Mouse (Mus musculus) megakaryocyte, embryonic 14.5 days (primary cell): Measurements from ENCODE around the gene Kirrel2. TPM values are rescaled to one million over a fixed set of nuclear protein-coding genes. Genes with fewer than 3 reads are reported as not detected.

ENCODE experiments used
- H3K27me3 ChIP-seq: replicated peaks from 2 replicates; pipeline ENCODE3; 2012; ENCODE audit warnings: inconsistent platforms
- H3K36me3 ChIP-seq: replicated peaks from 2 replicates; pipeline ENCODE3; 2012; ENCODE audit warnings: low read length, inconsistent platforms, mixed read lengths
- H3K4me1 ChIP-seq: 2 replicates; pipeline ENCODE4 v1.6.1; 2012; ENCODE audit warnings: inconsistent platforms
- H3K4me3 ChIP-seq: replicated peaks from 2 replicates; pipeline ENCODE3; 2012; ENCODE audit warnings: moderate library complexity, mild to moderate bottlenecking, inconsistent platforms
- H3K9me3 ChIP-seq: 2 replicates; pipeline ENCODE4 v1.6.1; 2012; ENCODE audit warnings: inconsistent platforms
- FLI1 ChIP-seq: IDR thresholded peaks from 2 replicates; pipeline ENCODE4 v1.6.1; 2012; ENCODE audit warnings: low read length, inconsistent platforms, mixed read lengths
- GATA1 ChIP-seq: IDR thresholded peaks from 3 replicates; pipeline ENCODE4 v1.6.1; 2012; ENCODE audit warnings: mixed read lengths, low read length, inconsistent platforms, borderline replicate concordance
- polyA plus RNA-seq: library from polyadenylated mRNA; stranded (reverse); fragments of >175 nt; gene quantifications from 2 replicates; pipeline ENCODE4 v1.2.3, GENCODE M21; 2012; ENCODE audit warnings: low replicate concordance; ENCODE audit not compliant: insufficient read depth

Gene Kirrel2
- polyA plus RNA-seq, 1 experiment, result not detected

- peak overlapping the region; percentile 94 for H3K4me3 ChIP-seq
- H3K27me3 ChIP-seq, result no peaks in the 10 kb centered on the region
- peaks cover 79% of the 10 kb centered on the region for H3K4me1 ChIP-seq
- TF ChIP-seq GATA1, result no peak
- TF ChIP-seq FLI1, result no peak
- no peaks in the 10 kb centered on the region for H3K36me3 ChIP-seq
- 0 out of 2 replicates have a peak, but pooled peaks cover 2% of the 10 kb centered on the region for H3K9me3 ChIP-seq
Measured at GRCm38 (mm10) chr7:30417856-30418255, 39.6 kb downstream of the Kirrel2 start.

GRCm38 (mm10) chr7:30413596-30413995 is 43.9 kb downstream of the Kirrel2 start, which contains the start of gene Tyrobp:
Gene Tyrobp (plus strand): TSS chr7:30413760.
- TF ChIP-seq GATA1 (no peak), FLI1 (no peak)
- H3K27me3 ChIP-seq, result no peaks in the 10 kb centered on the region
- 0 out of 2 replicates have a peak, but pooled peaks cover 2% of the 10 kb centered on the region for H3K9me3 ChIP-seq
- H3K4me3 ChIP-seq, result peak within 1 kb of the TSS; percentile 82
- H3K36me3 ChIP-seq, result no peaks in the 10 kb centered on the region
- H3K4me1 ChIP-seq, result peaks cover 78% of the 10 kb centered on the region

- TF ChIP-seq GATA1 (no peak), FLI1 (no peak)
- H3K4me1 ChIP-seq, result peaks cover 73% of the 10 kb centered on the region
- H3K4me3 ChIP-seq, result peak overlapping the region; percentile 72
- H3K36me3 ChIP-seq, result no peaks in the 10 kb centered on the region
- no peaks in the 10 kb centered on the region for H3K27me3 ChIP-seq
- H3K9me3 ChIP-seq, result 0 out of 2 replicates have a peak, but pooled peaks cover 2% of the 10 kb centered on the region
Measured at GRCm38 (mm10) chr7:30412735-30413147, 44.7 kb downstream of the Kirrel2 start.

- H3K27me3 ChIP-seq, result no peaks in the 10 kb centered on the region
- H3K4me1 ChIP-seq, result peaks cover 64% of the 10 kb centered on the region
- no peak for TF ChIP-seq FLI1
- TF ChIP-seq GATA1, result no peak
- peaks cover 4% of the 10 kb centered on the region for H3K9me3 ChIP-seq
- H3K36me3 ChIP-seq, result no peaks in the 10 kb centered on the region
- no peak overlapping the region for H3K4me3 ChIP-seq
Measured at GRCm38 (mm10) chr7:30411023-30411422, 46.5 kb downstream of the Kirrel2 start.

- Histone ChIP-seq H3K4me3 (no peak overlapping the region), H3K9me3 (peaks cover 6% of the 10 kb centered on the region), H3K27me3 (no peaks in the 10 kb centered on the region), H3K4me1 (peaks cover 63% of the 10 kb centered on the region), H3K36me3 (no peaks in the 10 kb centered on the region)
- TF ChIP-seq FLI1 (no peak), GATA1 (no peak)
Measured at GRCm38 (mm10) chr7:30409789-30410188, 47.7 kb downstream of the Kirrel2 start.

GRCm38 (mm10) chr7:30408639-30409038 is 48.9 kb downstream of the Kirrel2 start:
- Histone ChIP-seq H3K4me1 (peaks cover 59% of the 10 kb centered on the region), H3K27me3 (no peaks in the 10 kb centered on the region), H3K4me3 (no peak overlapping the region), H3K36me3 (no peaks in the 10 kb centered on the region), H3K9me3 (peaks cover 6% of the 10 kb centered on the region)
- TF ChIP-seq FLI1 (no peak), GATA1 (no peak)

- H3K4me3 ChIP-seq, result no peak overlapping the region
- peaks cover 6% of the 10 kb centered on the region for H3K9me3 ChIP-seq
- H3K36me3 ChIP-seq, result no peaks in the 10 kb centered on the region
- peaks cover 13% of the 10 kb centered on the region for H3K4me1 ChIP-seq
- no peaks in the 10 kb centered on the region for H3K27me3 ChIP-seq
- TF ChIP-seq FLI1 (no peak), GATA1 (no peak)
Measured at GRCm38 (mm10) chr7:30402343-30402742, 55.1 kb downstream of the Kirrel2 start.

- Histone ChIP-seq H3K4me1 (peaks cover 19% of the 10 kb centered on the region), H3K9me3 (no peaks in the 10 kb centered on the region), H3K27me3 (no peaks in the 10 kb centered on the region), H3K4me3 (no peak overlapping the region), H3K36me3 (no peaks in the 10 kb centered on the region)
- no peak for TF ChIP-seq FLI1
- TF ChIP-seq GATA1, result no peak
Measured at GRCm38 (mm10) chr7:30399671-30400070, 57.8 kb downstream of the Kirrel2 start.

Other genes starting within 250 kb of the Kirrel2 start
- 13.7 and 67.3 TPM in 2 replicates for gene Polr2i, start 225.7 kb downstream of the Kirrel2 start, polyA plus RNA-seq
- 21.7 and 73.2 TPM in 2 replicates for gene Tbcb, start 225.4 kb downstream of the Kirrel2 start, polyA plus RNA-seq
- gene Ovol3, start 222.0 kb downstream of the Kirrel2 start, polyA plus RNA-seq, result not detected in 2 replicates
- not detected in 2 replicates for gene Thap8, start 177.6 kb downstream of the Kirrel2 start, polyA plus RNA-seq
- 35.7 and 93.0 TPM in 2 replicates for gene Wdr62, start 177.3 kb downstream of the Kirrel2 start, polyA plus RNA-seq
- gene Clip3, start 166.0 kb downstream of the Kirrel2 start, polyA plus RNA-seq, result 0.34 TPM in 1 of 2 replicates, not detected in the other
- gene Alkbh6, start 149.0 kb downstream of the Kirrel2 start, polyA plus RNA-seq, result 78.7 and 108 TPM in 2 replicates
- 2.6 TPM in 1 of 2 replicates, not detected in the other for gene Syne4, start 142.9 kb downstream of the Kirrel2 start, polyA plus RNA-seq
- 0.25 TPM in 1 of 2 replicates, not detected in the other for gene E130208F15Rik, start 135.9 kb downstream of the Kirrel2 start, polyA plus RNA-seq
- 9.8 and 13.7 TPM in 2 replicates for gene Sdhaf1, start 133.8 kb downstream of the Kirrel2 start, polyA plus RNA-seq
- not detected in 2 replicates for gene Lrfn3, start 94.9 kb downstream of the Kirrel2 start, polyA plus RNA-seq
- 20.9 and 273 TPM in 2 replicates for gene Tyrobp, start 43.9 kb downstream of the Kirrel2 start, polyA plus RNA-seq
- gene Hcst, start 37.8 kb downstream of the Kirrel2 start, polyA plus RNA-seq, result 11.1 and 14.2 TPM in 2 replicates
- gene Nfkbid, start 36.0 kb downstream of the Kirrel2 start, polyA plus RNA-seq, result 8.3 and 10.0 TPM in 2 replicates
- 2.1 and 5.5 TPM in 2 replicates for gene Aplp1, start 12.2 kb downstream of the Kirrel2 start, polyA plus RNA-seq
- not detected in 2 replicates for gene Nphs1, start 625 bp upstream of the Kirrel2 start, polyA plus RNA-seq
- not detected in 2 replicates for gene Prodh2, start 35.9 kb upstream of the Kirrel2 start, polyA plus RNA-seq
- 12.9 and 43.1 TPM in 2 replicates for gene Arhgap33, start 77.4 kb upstream of the Kirrel2 start, polyA plus RNA-seq
- gene Hspb6, start 94.5 kb upstream of the Kirrel2 start, polyA plus RNA-seq, result 6.0 and 17.2 TPM in 2 replicates
- gene Proser3, start 94.6 kb upstream of the Kirrel2 start, polyA plus RNA-seq, result 11.6 and 51.8 TPM in 2 replicates
- 49.3 and 62.3 TPM in 2 replicates for gene Lin37, start 102.1 kb upstream of the Kirrel2 start, polyA plus RNA-seq
- gene U2af1l4, start 105.6 kb upstream of the Kirrel2 start, polyA plus RNA-seq, result 52.8 and 64.1 TPM in 2 replicates
- 0.70 TPM in 1 of 2 replicates, not detected in the other for gene Gm49396, start 105.7 kb upstream of the Kirrel2 start, polyA plus RNA-seq
- gene Psenen, start 105.9 kb upstream of the Kirrel2 start, polyA plus RNA-seq, result 21.1 and 77.9 TPM in 2 replicates
- 4.3 and 15.3 TPM in 2 replicates for gene Igflr1, start 107.7 kb upstream of the Kirrel2 start, polyA plus RNA-seq
- 20.0 and 47.0 TPM in 2 replicates for gene Kmt2b, start 131.0 kb upstream of the Kirrel2 start, polyA plus RNA-seq
- 0.10 TPM in 1 of 2 replicates, not detected in the other for gene Zbtb32, start 141.2 kb upstream of the Kirrel2 start, polyA plus RNA-seq
- gene Upk1a, start 155.2 kb upstream of the Kirrel2 start, polyA plus RNA-seq, result 1.2 TPM in 1 of 2 replicates, not detected in the other
- gene Cox6b1, start 168.5 kb upstream of the Kirrel2 start, polyA plus RNA-seq, result 82.5 and 197 TPM in 2 replicates
- gene Etv2, start 178.2 kb upstream of the Kirrel2 start, polyA plus RNA-seq, result 0.44 TPM in 1 of 2 replicates, not detected in the other
- 261 and 484 TPM in 2 replicates for gene Rbm42, start 192.6 kb upstream of the Kirrel2 start, polyA plus RNA-seq
- gene Haus5, start 207.3 kb upstream of the Kirrel2 start, polyA plus RNA-seq, result 2.3 and 13.7 TPM in 2 replicates
- not detected in 2 replicates for gene Pmis2, start 213.9 kb upstream of the Kirrel2 start, polyA plus RNA-seq
- gene 2200002J24Rik, start 241.2 kb upstream of the Kirrel2 start, polyA plus RNA-seq, result not detected in 2 replicates